Mouse (Mus musculus): ENCODE results near the gene Ssbp1.

Gene Ssbp1

GRCm38 (mm10) chr6:40465710-40466109 lies 5.4 kb upstream of the Ssbp1 start:
- no peak for DNase-seq

GRCm38 (mm10) chr6:40471720-40472010 lies 513 bp downstream of the Ssbp1 start:
- no peak for DNase-seq

DNA sequence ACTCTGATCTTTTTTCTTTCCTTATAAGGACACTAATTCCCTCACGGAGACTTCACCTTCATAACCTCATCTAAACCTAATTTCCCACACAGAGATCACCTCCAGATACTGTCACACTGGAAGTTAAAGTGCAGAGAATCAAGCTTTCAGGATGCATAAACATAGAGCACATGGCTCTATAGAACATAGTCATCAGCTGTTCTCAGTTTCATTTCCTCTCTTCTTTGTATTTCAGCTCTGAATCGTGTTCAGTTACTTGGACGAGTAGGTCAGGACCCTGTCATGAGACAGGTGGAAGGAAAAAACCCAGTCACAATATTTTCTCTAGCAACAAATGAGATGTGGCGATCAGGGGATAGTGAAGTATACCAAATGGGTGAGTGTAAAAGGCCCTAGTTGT lies 5.0 kb downstream of the Ssbp1 start:
- DNase-seq, result no peak

GRCm38 (mm10) chr6:40479705-40480104 lies 8.6 kb downstream of the Ssbp1 start:
- DNase-seq, result no peak

DNA sequence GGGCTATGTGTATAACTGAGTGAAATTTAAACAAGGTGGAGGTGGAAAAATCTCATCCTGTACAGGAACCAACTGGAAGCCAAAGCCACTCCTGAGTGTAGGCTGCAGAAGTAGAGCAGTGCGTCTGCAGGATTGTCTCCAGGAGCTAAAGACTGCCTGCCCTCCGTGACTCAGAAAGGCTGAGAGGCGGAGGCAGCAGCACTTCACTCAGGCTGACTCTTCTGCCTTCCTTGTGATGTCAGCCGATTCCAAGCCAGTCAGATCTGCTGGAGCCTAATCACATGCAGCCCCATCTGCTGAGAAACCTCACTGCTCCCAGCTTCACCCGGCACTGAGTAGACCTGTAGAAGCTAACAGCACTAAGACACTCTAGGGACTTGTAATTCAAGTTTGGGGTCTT lies 11.2 kb downstream of the Ssbp1 start:
- no peak for DNase-seq

- no peak for DNase-seq
These were observed 19.8 kb downstream of the Ssbp1 start, which contains the start of gene Tas2r137 for GRCm38 (mm10) chr6:40490933-40491332. Tas2r137 (plus strand) TSS chr6:40491233.

GRCm38 (mm10) chr6:40493229-40493628 lies 22.1 kb downstream of the Ssbp1 start, which contains the start of gene Tas2r108:
Tas2r108 (plus strand) TSS chr6:40493529.
- no peak for DNase-seq

DNA sequence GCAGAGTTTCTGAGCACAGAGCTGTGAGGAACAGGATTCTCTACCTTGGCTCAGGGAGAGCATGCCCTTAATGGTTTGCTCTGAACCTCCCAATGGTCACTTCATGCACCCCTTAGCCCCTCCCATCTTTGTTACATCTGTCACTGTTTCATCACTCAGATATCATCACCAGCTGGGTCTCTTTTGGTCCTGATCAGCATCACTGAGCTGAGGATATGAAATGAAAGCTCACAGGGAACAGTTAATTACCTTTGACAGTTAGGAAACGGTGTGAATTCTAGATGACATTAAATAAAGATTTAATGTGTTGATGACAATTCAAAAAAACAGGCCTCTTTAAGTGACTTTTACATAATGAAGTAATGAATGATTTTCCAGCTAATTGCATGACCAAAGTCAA lies 48.3 kb downstream of the Ssbp1 start, which contains the start of gene Prss37:
Prss37 (minus strand) TSS at position 101 of the 400 bp plus-strand sequence.
- DNase-seq, result no peak

All from cerebellum, adult 9-11 months (tissue).